Comparison of ENCODE assay signal across 16 mouse cellular contexts in the genomic region with DNA sequence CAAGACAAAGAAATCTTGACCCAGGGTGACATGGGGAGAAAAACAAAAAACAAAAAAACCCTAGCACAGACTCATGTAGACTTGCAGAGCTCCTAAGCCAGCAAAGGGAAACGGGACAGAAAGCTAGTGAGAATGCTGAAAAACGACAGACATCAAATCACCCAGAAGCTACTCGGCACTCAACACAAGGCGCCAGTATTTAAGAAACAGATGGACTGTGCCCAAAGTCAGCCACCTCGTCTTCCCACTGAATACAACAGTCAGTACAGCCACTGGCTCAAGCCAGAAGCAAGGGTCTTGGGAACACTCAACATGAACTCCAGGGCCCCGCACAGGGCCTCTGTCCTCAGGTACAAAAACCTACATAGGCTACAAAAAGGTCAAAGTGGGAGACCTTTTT. TPM values are rescaled to one million over a fixed set of nuclear protein-coding genes. Genes with fewer than 3 reads are reported as not detected.
DNase-seq lines count a peak whose midpoint lies in the region; ATAC-seq and TF ChIP-seq lines count a peak whose summit lies in the region.
"Had no signal": no experiment of that assay in that cellular context is flagged by ENCODE, and none has a peak within 500 bp of the region (broad histone marks: within the 10 kb centered on the region; RNA-seq: fewer than 3 reads in every experiment).

No protein-coding gene starts in this region.

- no peak overlapping the region for H3K4me2 ChIP-seq in heart, embryonic 12.5 days
- H3K4me2 ChIP-seq in midbrain, embryonic 12.5 days (replicated peaks): no peak overlapping the region
- no peak overlapping the region for H3K4me2 ChIP-seq in midbrain, embryonic 16.5 days (ENCODE audit: low read length)
- H3K4me2 ChIP-seq in hindbrain, embryonic 14.5 days (replicated peaks): no peak overlapping the region
- no peak overlapping the region for H3K4me2 ChIP-seq in stomach, postnatal 0 days (replicated peaks; ENCODE audit: low read depth)
- no peak overlapping the region for H3K4me2 ChIP-seq in kidney, embryonic 15.5 days
- H3K4me2 ChIP-seq: heart, embryonic 11.5 days; liver, embryonic 12.5 days had no signal

- no peaks in the 10 kb centered on the region for H3K9me3 ChIP-seq in heart, embryonic 12.5 days (replicated peaks)
- no peaks in the 10 kb centered on the region for H3K9me3 ChIP-seq in midbrain, embryonic 12.5 days
- no peaks in the 10 kb centered on the region for H3K9me3 ChIP-seq in midbrain, embryonic 16.5 days (replicated peaks; ENCODE audit: control insufficient read depth, low read length, poor library complexity, severe bottlenecking)
- H3K9me3 ChIP-seq in hindbrain, embryonic 14.5 days (ENCODE audit: control insufficient read depth, low read length): no peaks in the 10 kb centered on the region
- no peaks in the 10 kb centered on the region for H3K9me3 ChIP-seq in stomach, postnatal 0 days (ENCODE audit: control insufficient read depth, low read length)
- H3K9me3 ChIP-seq in kidney, embryonic 15.5 days (replicated peaks): no peaks in the 10 kb centered on the region
- H3K9me3 ChIP-seq: liver, embryonic 12.5 days had no signal

- H3K27me3 ChIP-seq in heart, embryonic 12.5 days (replicated peaks): no peaks in the 10 kb centered on the region
- no peaks in the 10 kb centered on the region for H3K27me3 ChIP-seq in midbrain, embryonic 12.5 days
- no peaks in the 10 kb centered on the region for H3K27me3 ChIP-seq in midbrain, embryonic 16.5 days (ENCODE audit: control insufficient read depth, insufficient read depth, low read depth, low read length)
- no peaks in the 10 kb centered on the region for H3K27me3 ChIP-seq in hindbrain, embryonic 14.5 days (ENCODE audit: control insufficient read depth, insufficient read depth, low read length)
- H3K27me3 ChIP-seq in stomach, postnatal 0 days (ENCODE audit: control insufficient read depth, insufficient read depth, low read length): no peaks in the 10 kb centered on the region
- H3K27me3 ChIP-seq in kidney, embryonic 15.5 days: no peaks in the 10 kb centered on the region
- H3K27me3 ChIP-seq: liver, embryonic 12.5 days had no signal

- H3K9ac ChIP-seq in heart, embryonic 12.5 days: no peak overlapping the region
- H3K9ac ChIP-seq in midbrain, embryonic 12.5 days (replicated peaks): no peak overlapping the region
- no peak overlapping the region for H3K9ac ChIP-seq in midbrain, embryonic 16.5 days (ENCODE audit: low read depth, low read length)
- H3K9ac ChIP-seq in hindbrain, embryonic 14.5 days: peak overlapping the region; percentile 6; the same call in 1 of the 2 replicates
- H3K9ac ChIP-seq in stomach, postnatal 0 days (ENCODE audit: low read length): peak overlapping the region; percentile 9; the same call in 1 of the 2 replicates
- H3K9ac ChIP-seq in kidney, embryonic 15.5 days: no peak overlapping the region
- H3K9ac ChIP-seq: liver, embryonic 12.5 days had no signal

- 63% methylated on average over 6 of the region's 6 CpGs for WGBS in heart, embryonic 12.5 days
- 70% methylated on average over 6 of the region's 6 CpGs for WGBS in midbrain, embryonic 12.5 days
- WGBS in midbrain, embryonic 16.5 days: 52% methylated on average over 6 of the region's 6 CpGs
- 52% methylated on average over 6 of the region's 6 CpGs for WGBS in hindbrain, embryonic 14.5 days
- 41% methylated on average over 6 of the region's 6 CpGs for WGBS in stomach, postnatal 0 days
- WGBS in kidney, embryonic 15.5 days: 53% methylated on average over 6 of the region's 6 CpGs

- DNase-seq in heart, postnatal 14 days: no peak
- no peak for DNase-seq in hindbrain, embryonic 14.5 days (ENCODE audit: low spot score)
- no peak for DNase-seq in stomach, postnatal 0 days (ENCODE audit: low spot score)
- DNase-seq in layer of hippocampus, adult 8-10 months (ENCODE audit: low spot score in 2 of 2): no peak
- DNase-seq: B cell, adult 2 months; cerebellum, adult 11 months; kidney, postnatal 36 days; right cerebral cortex, adult 18-20 months; thymus, postnatal 25 days had no signal

- H3K4me3 ChIP-seq in heart, embryonic 12.5 days: no peak overlapping the region
- H3K4me3 ChIP-seq in midbrain, embryonic 12.5 days: no peak overlapping the region
- H3K4me3 ChIP-seq in midbrain, embryonic 16.5 days (ENCODE audit: low read depth, low read length): no peak overlapping the region
- H3K4me3 ChIP-seq in hindbrain, embryonic 14.5 days (replicated peaks; ENCODE audit: low read length): no peak overlapping the region
- H3K4me3 ChIP-seq in stomach, postnatal 0 days (ENCODE audit: low read depth, low read length): no peak overlapping the region
- no peak overlapping the region for H3K4me3 ChIP-seq in kidney, embryonic 15.5 days (replicated peaks)
- H3K4me3 ChIP-seq: liver, embryonic 12.5 days had no signal

- 0 out of 2 replicates have a peak overlapping the region, but pooled peaks have one; percentile 0 for H3K27ac ChIP-seq in heart, embryonic 12.5 days (ENCODE audit: poor library complexity, severe bottlenecking)
- peak overlapping the region; percentile 52 for H3K27ac ChIP-seq in midbrain, embryonic 12.5 days (replicated peaks)
- no peak overlapping the region; the same call in 1 of the 2 replicates for H3K27ac ChIP-seq in midbrain, embryonic 16.5 days (ENCODE audit: low read length)
- peak overlapping the region; percentile 32 for H3K27ac ChIP-seq in hindbrain, embryonic 14.5 days
- peak overlapping the region; percentile 24; the same call in 1 of the 2 replicates for H3K27ac ChIP-seq in stomach, postnatal 0 days (replicated peaks)
- H3K27ac ChIP-seq in kidney, embryonic 15.5 days: no peak overlapping the region
- H3K27ac ChIP-seq: liver, embryonic 12.5 days had no signal

- peaks cover 96% of the 10 kb centered on the region for H3K4me1 ChIP-seq in heart, embryonic 12.5 days (replicated peaks)
- H3K4me1 ChIP-seq in midbrain, embryonic 12.5 days: peaks cover 78% of the 10 kb centered on the region
- H3K4me1 ChIP-seq in midbrain, embryonic 16.5 days (ENCODE audit: control insufficient read depth, insufficient read depth, low read length): peaks cover 60% of the 10 kb centered on the region
- H3K4me1 ChIP-seq in hindbrain, embryonic 14.5 days (replicated peaks; ENCODE audit: control insufficient read depth, insufficient read depth, low read length): peaks cover 74% of the 10 kb centered on the region
- peaks cover 7% of the 10 kb centered on the region for H3K4me1 ChIP-seq in stomach, postnatal 0 days (replicated peaks; ENCODE audit: control insufficient read depth, insufficient read depth)
- peaks cover 96% of the 10 kb centered on the region for H3K4me1 ChIP-seq in kidney, embryonic 15.5 days

- no peak for TF ChIP-seq CTCF in stomach, postnatal 0 days (IDR thresholded peaks at IDR 0.05; ENCODE audit: low read depth)

- no peak for TF ChIP-seq EP300 in stomach, postnatal 0 days (optimal IDR thresholded peaks at IDR 0.05)

- intact Hi-C loops in heart, postnatal 14 days (cut with DNase I): no loop called here

- no peak for ATAC-seq in heart, embryonic 12.5 days (ENCODE audit: insufficient number of reproducible peaks, low FRiP score)
- no peak for ATAC-seq in midbrain, embryonic 12.5 days (ENCODE audit: low FRiP score, low read depth)
- no peak for ATAC-seq in midbrain, embryonic 16.5 days
- no peak for ATAC-seq in hindbrain, embryonic 14.5 days (ENCODE audit: low FRiP score)
- ATAC-seq in stomach, postnatal 0 days (ENCODE audit: low FRiP score, low TSS enrichment): no peak
- no peak for ATAC-seq in kidney, embryonic 15.5 days (replicated peaks; ENCODE audit: low FRiP score)
- ATAC-seq: inflammation-experienced regulatory T-cells, adult 6 months; liver, embryonic 12.5 days had no signal

- no peaks in the 10 kb centered on the region for H3K36me3 ChIP-seq in heart, embryonic 12.5 days
- H3K36me3 ChIP-seq in midbrain, embryonic 12.5 days: no peaks in the 10 kb centered on the region
- no peaks in the 10 kb centered on the region for H3K36me3 ChIP-seq in midbrain, embryonic 16.5 days (ENCODE audit: control insufficient read depth, insufficient read depth, low read length)
- H3K36me3 ChIP-seq in hindbrain, embryonic 14.5 days (replicated peaks; ENCODE audit: control insufficient read depth, insufficient read depth): no peaks in the 10 kb centered on the region
- no peaks in the 10 kb centered on the region for H3K36me3 ChIP-seq in stomach, postnatal 0 days (ENCODE audit: control insufficient read depth, insufficient read depth, low read length)
- no peaks in the 10 kb centered on the region for H3K36me3 ChIP-seq in kidney, embryonic 15.5 days
- H3K36me3 ChIP-seq: liver, embryonic 12.5 days had no signal

RNA-seq across cellular contexts. Expression of a gene that starts 7.8 kb away (rescaled TPM):
- 17.0 and 18.6 TPM in 2 replicates for polyA plus RNA-seq in heart, embryonic 12.5 days (2016; fragmentation: Nextera tagmentation; extraction: Ambion mirVana)
- total RNA-seq in heart, postnatal 14 days (2021): 10 to 100 TPM; 89.1 to 98.5 TPM
- polyA plus RNA-seq in midbrain, embryonic 12.5 days (2016; fragmentation: Nextera tagmentation; extraction: Ambion mirVana): 24.5 and 25.1 TPM in 2 replicates
- 19.9 and 22.9 TPM in 2 replicates for polyA plus RNA-seq in midbrain, embryonic 16.5 days (2015; fragmentation: Nextera tagmentation; extraction: Ambion mirVana)
- polyA plus RNA-seq in hindbrain, embryonic 14.5 days (2014; fragmentation: Nextera tagmentation; extraction: Ambion mirVana): 26.0 and 27.4 TPM in 2 replicates
- 11.1 and 12.1 TPM in 2 replicates for polyA plus RNA-seq in stomach, postnatal 0 days (2015; fragmentation: Nextera tagmentation; extraction: Ambion mirVana)
- polyA plus RNA-seq in kidney, embryonic 15.5 days (2015; fragmentation: Nextera tagmentation; extraction: Ambion mirVana): 27.5 and 28.8 TPM in 2 replicates
- total RNA-seq in layer of hippocampus, adult 8-10 months (2022): 100 to 1,000 TPM; 246 to 324 (median 271) TPM

Comparison
In these comparisons a context has a peak if more than half of its experiments do, and no peak if none do; other contexts are left out.
1. H3K27ac ChIP-seq: peak in heart, embryonic 12.5 days (single experiment), midbrain, embryonic 12.5 days (single experiment), hindbrain, embryonic 14.5 days (single experiment) and stomach, postnatal 0 days (single experiment); none in midbrain, embryonic 16.5 days (single experiment) and kidney, embryonic 15.5 days (single experiment).
2. H3K9ac ChIP-seq: peak in hindbrain, embryonic 14.5 days (single experiment) and stomach, postnatal 0 days (single experiment); none in heart, embryonic 12.5 days (single experiment), midbrain, embryonic 12.5 days (single experiment), midbrain, embryonic 16.5 days (single experiment) and kidney, embryonic 15.5 days (single experiment).